Mouse (Mus musculus) forebrain, embryonic 16.5 days (tissue): ENCODE measurements around the gene Stambpl1. TPM values are rescaled to one million over a fixed set of nuclear protein-coding genes. Genes with fewer than 3 reads are reported as not detected.
A peak's percentile ranks its signal among the peaks of the same experiment; 100 is the strongest.

Source experiments
- ATAC-seq: fragments of 200-750 bp; cut with Nextera tagmentation; 2 replicates; pipeline ENCODE4 v1.8.0; 2017; ENCODE audit warnings: mild to moderate bottlenecking, moderate library complexity
- H3K27ac ChIP-seq: fragments of 300-500 bp; sonication (generic); 2 replicates; pipeline ENCODE4 v1.5.1; 2014; ENCODE audit warnings: low read length, control low read depth
- H3K27me3 ChIP-seq: fragments of 300-500 bp; sonication (generic); replicated peaks from 2 replicates; pipeline ENCODE4 v1.6.1; 2014; ENCODE audit warnings: low read length; ENCODE audit not compliant: control insufficient read depth, insufficient read depth
- H3K36me3 ChIP-seq: fragments of 300-500 bp; sonication (generic); 2 replicates; pipeline ENCODE4 v1.6.1; 2014; ENCODE audit not compliant: control insufficient read depth, insufficient read depth
- H3K4me1 ChIP-seq: fragments of 300-500 bp; sonication (generic); replicated peaks from 2 replicates; pipeline ENCODE4 v1.6.1; 2014; ENCODE audit warnings: low read length; ENCODE audit not compliant: control insufficient read depth, insufficient read depth
- H3K4me2 ChIP-seq: fragments of 300-500 bp; sonication (generic); 2 replicates; pipeline ENCODE4 v1.6.1; 2014; ENCODE audit warnings: mild to moderate bottlenecking, low read length, control low read depth
- H3K4me3 ChIP-seq: fragments of 300-500 bp; sonication (generic); replicated peaks from 2 replicates; pipeline ENCODE4 v1.5.1; 2014; ENCODE audit warnings: mild to moderate bottlenecking, low read length, control low read depth
- H3K9ac ChIP-seq: fragments of 300-500 bp; sonication (generic); replicated peaks from 2 replicates; pipeline ENCODE4 v1.6.1; 2014; ENCODE audit warnings: low read depth, low read length, control low read depth
- H3K9me3 ChIP-seq: fragments of 300-500 bp; sonication (generic); 2 replicates; pipeline ENCODE4 v1.6.1; 2016; ENCODE audit warnings: low read length; ENCODE audit not compliant: control insufficient read depth
- WGBS: fragments of 180-500 bp; shearing (Covaris S2); extraction: QIAGEN DNeasy Blood & Tissue Kit; methylation state at CpG from one replicate; pipeline ENCODE4 v1.1.7; 2014; 5-methylcytosine and 5-hydroxymethylcytosine counted together
- polyA plus RNA-seq: library from polyadenylated mRNA; unstranded; fragments of >200 nt; fragmentation: Nextera tagmentation; extraction: Ambion mirVana; gene quantifications from 2 replicates; pipeline ENCODE4 v1.2.1, GENCODE M21; 2015

The Stambpl1 gene
- polyA plus RNA-seq, 1 experiment from 2014 or later: 11.7 TPM

DNA sequence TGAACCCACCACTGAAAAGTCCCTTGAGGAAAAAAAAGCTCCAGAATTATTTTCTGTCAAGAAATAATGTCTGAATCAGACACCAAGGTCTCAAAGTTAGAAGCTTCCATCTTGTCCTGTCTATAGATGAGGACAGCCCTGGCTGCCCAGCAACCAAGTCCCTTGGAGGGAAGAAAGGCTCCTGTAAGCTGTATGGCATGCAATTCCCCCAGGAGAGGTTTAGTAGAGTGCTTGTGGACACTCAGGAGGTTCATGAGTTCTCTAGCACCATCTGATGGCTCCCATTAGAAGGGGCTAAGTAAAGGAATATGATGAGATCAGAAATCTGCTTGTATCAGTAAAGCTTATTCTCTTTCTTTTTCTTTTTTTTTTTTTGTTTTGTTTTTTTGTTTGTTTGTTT is 22.9 kb upstream of the Stambpl1 start:
- no peak overlapping the region for H3K4me2 ChIP-seq
- no peak for ATAC-seq
- H3K36me3 ChIP-seq: no peaks in the 10 kb centered on the region
- no peak overlapping the region for H3K9ac ChIP-seq
- no peak overlapping the region for H3K4me3 ChIP-seq
- no peak overlapping the region for H3K27ac ChIP-seq
- no peaks in the 10 kb centered on the region for H3K4me1 ChIP-seq
- no peaks in the 10 kb centered on the region for H3K9me3 ChIP-seq
- no peaks in the 10 kb centered on the region for H3K27me3 ChIP-seq

DNA sequence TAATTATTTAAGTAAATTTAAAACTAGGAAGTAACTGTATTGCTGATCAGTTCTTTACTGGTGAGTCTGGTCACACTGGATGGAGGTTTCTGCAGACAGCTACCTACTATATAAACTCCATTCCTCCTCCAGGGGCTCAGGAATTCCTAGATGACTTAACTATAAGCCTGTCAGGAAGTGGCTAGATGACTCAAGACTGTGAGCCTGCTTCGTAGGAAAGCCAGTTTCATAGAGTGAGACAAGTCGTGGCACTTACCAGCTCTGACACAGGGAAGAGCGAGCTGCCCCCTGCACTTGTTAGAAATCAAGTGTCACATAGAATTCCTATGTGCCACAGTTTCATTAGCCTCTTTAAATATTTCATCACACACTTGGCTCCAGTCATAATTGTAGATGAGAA is 20.9 kb upstream of the Stambpl1 start:
- 79% methylated on average over 3 of the region's 3 CpGs for WGBS
- Histone ChIP-seq H3K4me3 (no peak overlapping the region), H3K36me3 (no peaks in the 10 kb centered on the region), H3K4me2 (no peak overlapping the region), H3K27me3 (no peaks in the 10 kb centered on the region), H3K4me1 (no peaks in the 10 kb centered on the region), H3K9me3 (no peaks in the 10 kb centered on the region), H3K9ac (no peak overlapping the region), H3K27ac (no peak overlapping the region)
- no peak for ATAC-seq

DNA sequence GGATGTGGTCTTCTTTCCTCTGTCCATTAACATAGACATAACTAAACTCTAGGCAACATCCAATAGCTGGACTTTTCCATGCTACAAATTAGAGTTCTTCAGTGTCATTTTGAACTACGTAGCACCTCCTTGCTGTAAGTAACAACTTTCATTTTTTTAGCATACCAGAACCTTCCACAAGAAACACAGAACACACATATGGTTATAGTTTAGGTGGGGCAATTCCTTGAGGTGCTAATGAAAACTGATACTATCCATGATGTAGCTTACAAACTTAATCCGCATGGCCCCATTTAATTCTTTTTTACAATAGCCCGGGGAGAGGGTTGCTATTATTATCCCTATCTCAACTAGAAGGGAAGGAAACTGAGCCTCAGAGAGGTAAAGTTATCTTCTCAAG is 18.0 kb upstream of the Stambpl1 start:
- no peak overlapping the region for H3K27ac ChIP-seq
- no peaks in the 10 kb centered on the region for H3K36me3 ChIP-seq
- no peaks in the 10 kb centered on the region for H3K9me3 ChIP-seq
- no peaks in the 10 kb centered on the region for H3K4me1 ChIP-seq
- no peak for ATAC-seq
- H3K9ac ChIP-seq: no peak overlapping the region
- no peak overlapping the region for H3K4me2 ChIP-seq
- 89% methylated on average over 3 of the region's 3 CpGs for WGBS
- no peak overlapping the region for H3K4me3 ChIP-seq
- H3K27me3 ChIP-seq: no peaks in the 10 kb centered on the region

DNA sequence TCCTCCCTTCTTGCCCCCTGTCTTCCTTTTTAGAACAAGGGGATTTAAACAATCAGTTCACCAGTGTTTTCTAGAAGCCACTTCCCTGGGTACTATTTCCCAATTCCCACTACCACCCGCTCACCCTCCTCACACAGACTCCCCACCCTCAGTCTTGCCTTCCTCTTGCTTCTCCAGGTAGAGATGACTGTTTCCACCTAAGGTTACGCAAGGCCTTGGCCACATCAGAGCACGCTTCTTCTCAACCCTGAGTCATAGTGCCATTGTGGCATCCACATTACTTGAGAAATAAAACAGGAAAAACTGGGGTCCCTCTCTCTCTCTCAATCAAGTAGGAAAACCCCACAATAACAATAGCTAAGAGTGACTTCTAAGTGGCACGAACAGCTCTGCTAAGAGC is 12.9 kb upstream of the Stambpl1 start:
- ATAC-seq: no peak
- H3K36me3 ChIP-seq: no peaks in the 10 kb centered on the region
- no peaks in the 10 kb centered on the region for H3K27me3 ChIP-seq
- no peak overlapping the region for H3K4me3 ChIP-seq
- no peak overlapping the region for H3K9ac ChIP-seq
- H3K4me2 ChIP-seq: no peak overlapping the region
- no peaks in the 10 kb centered on the region for H3K9me3 ChIP-seq
- H3K27ac ChIP-seq: no peak overlapping the region
- H3K4me1 ChIP-seq: no peaks in the 10 kb centered on the region
- WGBS: 95% methylated on average over 4 of the region's 4 CpGs

DNA sequence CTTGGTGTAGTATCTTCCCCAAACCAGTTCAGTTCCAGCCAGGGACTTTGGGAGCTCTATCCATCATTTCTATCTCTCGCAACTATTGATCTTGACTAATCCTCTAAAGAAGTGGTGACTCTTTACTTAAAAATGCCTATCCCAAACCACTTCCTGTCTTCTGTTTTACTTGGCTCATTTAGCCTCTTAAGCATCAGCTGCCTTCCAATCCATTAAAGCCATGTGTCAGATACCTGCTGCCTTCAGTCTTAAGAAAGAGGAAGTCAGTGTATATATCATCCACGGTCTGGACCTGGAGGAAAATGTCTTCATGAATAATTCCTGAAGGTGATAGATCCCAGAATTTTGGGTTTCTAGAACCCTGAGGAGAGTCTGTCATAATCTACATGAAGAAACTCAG is 11.7 kb upstream of the Stambpl1 start:
- Histone ChIP-seq H3K4me1 (no peaks in the 10 kb centered on the region), H3K27me3 (no peaks in the 10 kb centered on the region), H3K9ac (no peak overlapping the region), H3K36me3 (no peaks in the 10 kb centered on the region), H3K9me3 (no peaks in the 10 kb centered on the region), H3K4me3 (no peak overlapping the region), H3K4me2 (no peak overlapping the region), H3K27ac (no peak overlapping the region)
- WGBS: 92% methylated on average over 2 of the region's 2 CpGs
- ATAC-seq: no peak

DNA sequence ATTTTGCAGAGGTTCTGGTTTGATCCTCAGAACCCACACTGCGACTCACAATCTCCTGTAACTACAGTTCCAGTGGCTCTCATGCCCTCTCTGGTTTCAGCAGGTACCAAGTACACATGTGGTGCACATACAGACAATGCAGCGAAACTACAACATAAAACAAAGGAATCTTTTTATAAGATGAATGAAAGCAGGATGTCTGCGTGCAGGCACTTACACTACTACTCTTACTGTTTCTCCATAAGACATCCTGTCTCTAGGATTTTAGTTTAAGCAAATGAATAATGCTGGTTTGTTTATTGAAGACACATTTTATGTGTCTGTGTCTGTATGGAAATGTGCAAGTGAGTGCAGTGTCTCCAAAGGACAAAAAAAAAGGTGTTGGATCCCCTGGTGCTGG is 10.8 kb upstream of the Stambpl1 start:
- Histone ChIP-seq H3K4me3 (no peak overlapping the region), H3K36me3 (no peaks in the 10 kb centered on the region), H3K4me2 (no peak overlapping the region), H3K4me1 (no peaks in the 10 kb centered on the region), H3K27me3 (no peaks in the 10 kb centered on the region), H3K9ac (no peak overlapping the region), H3K27ac (no peak overlapping the region), H3K9me3 (no peaks in the 10 kb centered on the region)
- 91% methylated on average over 3 of the region's 3 CpGs for WGBS
- ATAC-seq: no peak

DNA sequence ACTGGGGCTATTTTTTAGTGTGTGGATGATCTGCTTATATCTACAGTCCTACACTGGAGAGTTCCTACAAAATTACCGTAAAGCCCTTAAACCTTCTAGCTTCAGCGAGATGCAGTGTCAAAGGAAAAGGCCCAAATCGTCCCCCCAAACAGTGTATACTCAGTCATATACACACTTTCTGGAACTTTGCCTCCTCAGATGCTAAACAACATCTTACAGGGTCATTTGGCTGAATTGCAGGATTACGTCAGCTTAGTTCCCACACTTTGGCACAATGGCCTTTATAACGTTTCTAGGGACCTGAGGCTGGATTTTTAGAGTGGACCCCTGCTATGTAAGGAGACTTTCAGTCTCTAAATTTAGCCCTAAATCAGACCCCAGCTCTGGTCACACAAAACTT is 9.5 kb upstream of the Stambpl1 start:
- no peaks in the 10 kb centered on the region for H3K4me1 ChIP-seq
- peak; percentile 61 for ATAC-seq
- H3K4me2 ChIP-seq: no peak overlapping the region
- no peak overlapping the region for H3K4me3 ChIP-seq
- no peaks in the 10 kb centered on the region for H3K27me3 ChIP-seq
- no peak overlapping the region for H3K27ac ChIP-seq
- no peak overlapping the region for H3K9ac ChIP-seq
- no peaks in the 10 kb centered on the region for H3K9me3 ChIP-seq
- no peaks in the 10 kb centered on the region for H3K36me3 ChIP-seq
- 43% methylated on average over 5 of the region's 5 CpGs for WGBS

DNA sequence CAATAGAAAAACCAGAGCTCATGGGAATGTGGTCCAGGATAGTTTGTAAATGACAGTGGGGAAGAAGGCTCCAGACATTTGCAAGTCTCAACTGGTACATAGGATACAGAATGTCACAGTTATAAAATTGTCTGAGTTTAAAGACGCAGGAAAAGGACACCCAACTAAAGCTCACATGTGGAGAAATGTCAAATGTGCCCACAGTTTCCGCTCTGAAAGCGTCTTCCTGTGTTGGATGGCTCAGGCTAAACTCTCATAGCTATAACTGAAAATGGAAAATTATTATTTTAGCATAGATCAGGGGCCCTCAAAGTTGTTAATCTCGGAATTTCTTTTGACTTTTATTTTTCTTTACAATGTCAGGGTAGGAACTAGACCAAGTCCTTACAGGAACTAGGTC is 5.2 kb upstream of the Stambpl1 start:
- no peak for ATAC-seq
- Histone ChIP-seq H3K27ac (no peak overlapping the region), H3K27me3 (no peaks in the 10 kb centered on the region), H3K4me2 (no peak overlapping the region), H3K9me3 (no peaks in the 10 kb centered on the region), H3K4me3 (no peak overlapping the region), H3K36me3 (no peaks in the 10 kb centered on the region), H3K9ac (no peak overlapping the region), H3K4me1 (peaks cover 1% of the 10 kb centered on the region; the same call in 1 of the 2 replicates)
- 94% methylated on average over 4 of the region's 4 CpGs for WGBS

DNA sequence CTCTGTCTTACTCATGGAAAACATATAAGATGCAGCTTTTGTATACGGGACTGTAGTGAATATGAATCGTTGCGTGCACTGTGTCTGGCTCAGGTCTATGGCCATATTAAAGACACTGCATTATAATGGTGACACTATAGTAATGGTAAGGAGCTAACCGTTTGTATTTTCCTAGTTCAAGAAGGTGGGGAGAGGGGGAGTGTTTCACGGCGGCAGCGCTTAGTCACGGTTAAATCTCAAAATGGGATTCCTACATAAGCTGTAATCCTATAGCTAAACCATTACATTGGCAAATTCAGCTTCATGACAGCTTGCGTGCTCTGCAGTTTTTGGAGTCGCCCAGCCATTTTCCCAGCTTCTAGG is 403 bp upstream of the Stambpl1 start:
- Histone ChIP-seq H3K9me3 (no peaks in the 10 kb centered on the region), H3K27ac (0 out of 2 replicates have a peak overlapping the region, but pooled peaks have one; percentile 23), H3K4me2 (peak overlapping the region; percentile 95), H3K27me3 (no peaks in the 10 kb centered on the region), H3K36me3 (no peaks in the 10 kb centered on the region), H3K4me1 (peaks cover 3% of the 10 kb centered on the region; the same call in 1 of the 2 replicates), H3K9ac (peak overlapping the region; percentile 83), H3K4me3 (peak overlapping the region; percentile 81)
- 17% methylated on average over 10 of the region's 10 CpGs for WGBS
- ATAC-seq: peak; percentile 49

DNA sequence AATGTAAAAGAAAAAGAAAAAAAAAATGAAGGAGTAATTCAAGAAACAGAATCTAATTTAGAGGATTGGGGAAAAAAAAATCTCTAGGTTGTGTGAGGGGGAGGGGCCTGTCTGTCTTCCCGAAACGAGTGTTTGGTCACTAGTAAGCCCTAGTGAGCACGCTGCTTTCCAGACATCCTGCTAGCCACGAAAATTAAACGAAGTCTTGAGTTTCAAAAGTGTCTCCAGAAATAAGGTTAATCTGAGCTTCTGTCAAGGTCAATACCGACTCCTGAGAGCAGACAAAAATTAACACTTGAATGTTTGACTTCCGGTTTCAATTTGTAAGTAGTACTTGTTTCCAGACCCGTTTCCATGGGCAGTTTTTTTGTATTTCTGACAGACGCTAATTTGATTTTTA is 1.1 kb downstream of the Stambpl1 start:
- Histone ChIP-seq H3K27me3 (no peaks in the 10 kb centered on the region), H3K36me3 (no peaks in the 10 kb centered on the region), H3K9me3 (no peaks in the 10 kb centered on the region), H3K4me2 (peak overlapping the region; percentile 95), H3K27ac (no peak overlapping the region), H3K4me3 (peak overlapping the region; percentile 81), H3K4me1 (peaks cover 3% of the 10 kb centered on the region; the same call in 1 of the 2 replicates), H3K9ac (no peak overlapping the region; the same call in 1 of the 2 replicates)
- ATAC-seq: no peak
- 9% methylated on average over 9 of the region's 9 CpGs for WGBS
